Mouse (Mus musculus): ENCODE measurements around the gene Mtnr1a. TPM values are rescaled to one million over a fixed set of nuclear protein-coding genes. Genes with fewer than 3 reads are reported as not detected.

The Mtnr1a gene
- polyA plus RNA-seq, 1 experiment: not detected

DNA sequence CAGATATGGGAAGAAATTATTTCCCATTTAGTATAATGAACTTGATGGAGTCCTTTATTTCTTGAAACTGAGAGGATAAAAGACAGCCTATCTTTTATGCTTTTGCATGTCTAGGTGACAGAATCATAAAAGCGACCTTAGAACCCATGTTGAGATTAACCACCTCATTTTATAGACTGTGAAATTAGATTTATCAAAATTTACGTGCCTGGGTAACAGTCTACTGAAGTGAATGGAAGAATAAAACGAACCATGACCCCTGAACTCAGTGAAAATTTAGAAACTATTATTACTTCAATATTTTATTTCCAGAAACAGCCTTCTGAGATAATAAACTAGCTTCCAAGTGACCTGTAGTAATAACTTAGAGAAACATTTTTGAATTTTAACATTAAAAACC lies 24.7 kb downstream of the Mtnr1a start:
- no peak for TF ChIP-seq E2F4 (IDR thresholded peaks at IDR 0.05; ENCODE audit: insufficient read depth)
- TF ChIP-seq MYOD1 (IDR thresholded peaks at IDR 0.05; ENCODE audit: control insufficient read depth in 1 of 3, insufficient read length in 2 of 3, low read depth in 2 of 3): no peak
- no peak for TF ChIP-seq MYOG (IDR thresholded peaks at IDR 0.05; ENCODE audit: control insufficient read depth in 1 of 3, insufficient read depth in 1 of 3, insufficient read length in 2 of 3, low read depth in 2 of 3)
- no peak for TF ChIP-seq MAX (IDR thresholded peaks at IDR 0.05; ENCODE audit: low read depth)
- TF ChIP-seq POLR2AphosphoS2 (IDR thresholded peaks at IDR 0.05; ENCODE audit: insufficient read length, low read depth): no peak
- TF ChIP-seq USF1 (IDR thresholded peaks at IDR 0.05; ENCODE audit: low read depth): no peak
- no peak for TF ChIP-seq CEBPB (IDR thresholded peaks at IDR 0.05; ENCODE audit: insufficient read depth, poor library complexity, severe bottlenecking)
- no peak for TF ChIP-seq TCF12 (IDR thresholded peaks at IDR 0.05; ENCODE audit: insufficient read depth, poor library complexity, severe bottlenecking)
- TF ChIP-seq SRF (IDR thresholded peaks at IDR 0.05; ENCODE audit: control insufficient read depth, insufficient read length, low read depth): no peak
- no peak for TF ChIP-seq POLR2A (IDR thresholded peaks at IDR 0.05; ENCODE audit: insufficient read length, low read depth)
- Histone ChIP-seq H3K4me2 (ENCODE audit: low read depth) (no peak overlapping the region), H3K4me3 (no peak overlapping the region), H3K27me3 (ENCODE audit: control insufficient read depth, insufficient read depth, insufficient read length) (no peaks in the 10 kb centered on the region), H3K36me3 (ENCODE audit: control insufficient read depth, insufficient read depth) (no peaks in the 10 kb centered on the region), H3ac (ENCODE audit: control insufficient read depth, insufficient read length) (no peak overlapping the region), H3K79me2 (ENCODE audit: control insufficient read depth, insufficient read depth) (no peaks in the 10 kb centered on the region)

GRCm38 (mm10) chr8:45109371-45110063 lies 40.6 kb downstream of the Mtnr1a start:
- Histone ChIP-seq H3K4me2 (ENCODE audit: low read depth) (peak overlapping the region; percentile 42), H3K79me2 (ENCODE audit: control insufficient read depth, insufficient read depth) (no peaks in the 10 kb centered on the region), H3K4me3 (no peak overlapping the region), H3ac (ENCODE audit: control insufficient read depth, insufficient read length) (no peak overlapping the region), H3K27me3 (ENCODE audit: control insufficient read depth, insufficient read depth, insufficient read length) (no peaks in the 10 kb centered on the region), H3K36me3 (ENCODE audit: control insufficient read depth, insufficient read depth) (no peaks in the 10 kb centered on the region)
- TF ChIP-seq MYOG (IDR thresholded peaks at IDR 0.05; ENCODE audit: control insufficient read depth in 1 of 3, insufficient read depth in 1 of 3, insufficient read length in 2 of 3, low read depth in 2 of 3): no peak
- TF ChIP-seq MYOD1 (IDR thresholded peaks at IDR 0.05; ENCODE audit: control insufficient read depth in 1 of 3, insufficient read length in 2 of 3, low read depth in 2 of 3): no peak

DNA sequence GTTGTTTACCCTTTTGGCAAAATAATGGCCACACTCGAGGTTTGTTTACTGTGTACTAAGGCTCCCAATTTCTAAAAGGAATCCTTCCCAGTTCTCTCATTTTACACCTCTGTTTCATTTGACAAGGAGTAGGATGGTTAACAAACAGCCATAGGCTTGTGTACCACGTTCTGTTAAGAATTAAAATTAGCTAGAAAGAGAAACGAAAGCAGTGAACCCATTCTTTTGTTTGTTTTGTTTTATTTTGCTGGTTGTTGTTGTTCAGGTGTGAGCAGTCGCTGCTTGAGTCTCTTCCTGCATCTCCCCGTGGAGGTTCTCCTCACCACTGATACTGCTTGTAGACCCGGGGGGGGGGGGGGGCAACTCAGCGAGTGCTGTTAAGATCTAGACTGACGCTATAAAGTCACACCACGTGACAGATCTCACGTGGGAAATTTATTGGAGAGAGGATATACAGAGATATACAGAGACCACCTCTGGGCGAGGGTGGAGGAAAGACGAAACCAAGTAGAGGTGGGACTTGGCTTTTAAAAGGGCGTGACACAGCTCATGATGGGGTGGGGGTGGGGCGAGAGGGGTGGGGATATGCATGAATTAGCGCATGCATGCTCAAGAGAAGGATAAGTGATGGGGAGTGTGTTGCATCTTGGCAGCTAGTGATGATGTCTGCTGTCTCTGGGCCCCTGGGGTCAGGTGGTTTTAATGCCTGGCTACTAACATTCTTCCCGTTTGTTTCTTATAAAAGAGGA lies 41.3 kb downstream of the Mtnr1a start:
- Histone ChIP-seq H3ac (ENCODE audit: control insufficient read depth, insufficient read length) (no peak overlapping the region), H3K4me2 (ENCODE audit: low read depth) (peak overlapping the region; percentile 42), H3K4me3 (no peak overlapping the region), H3K27me3 (ENCODE audit: control insufficient read depth, insufficient read depth, insufficient read length) (no peaks in the 10 kb centered on the region), H3K36me3 (ENCODE audit: control insufficient read depth, insufficient read depth) (no peaks in the 10 kb centered on the region), H3K79me2 (ENCODE audit: control insufficient read depth, insufficient read depth) (no peaks in the 10 kb centered on the region)
- no peak for TF ChIP-seq CEBPB (IDR thresholded peaks at IDR 0.05; ENCODE audit: insufficient read depth, poor library complexity, severe bottlenecking)
- TF ChIP-seq MAX (IDR thresholded peaks at IDR 0.05; ENCODE audit: low read depth): no peak
- TF ChIP-seq REST (IDR thresholded peaks at IDR 0.05; ENCODE audit: insufficient read depth, insufficient read length): no peak
- no peak for TF ChIP-seq TCF3 (IDR thresholded peaks at IDR 0.05; ENCODE audit: insufficient read length, low read depth)
- no peak for TF ChIP-seq MYOD1 (IDR thresholded peaks at IDR 0.05; ENCODE audit: control insufficient read depth in 1 of 3, insufficient read length in 2 of 3, low read depth in 2 of 3)
- TF ChIP-seq USF1 (IDR thresholded peaks at IDR 0.05; ENCODE audit: low read depth): no peak
- no peak for TF ChIP-seq SRF (IDR thresholded peaks at IDR 0.05; ENCODE audit: control insufficient read depth, insufficient read length, low read depth)
- TF ChIP-seq E2F4 (IDR thresholded peaks at IDR 0.05; ENCODE audit: insufficient read depth): no peak
- no peak for TF ChIP-seq POLR2A (IDR thresholded peaks at IDR 0.05; ENCODE audit: insufficient read length, low read depth)
- TF ChIP-seq TCF12 (IDR thresholded peaks at IDR 0.05; ENCODE audit: insufficient read depth, poor library complexity, severe bottlenecking): no peak
- TF ChIP-seq POLR2AphosphoS2 (IDR thresholded peaks at IDR 0.05; ENCODE audit: insufficient read length, low read depth): no peak
- TF ChIP-seq MYOG (IDR thresholded peaks at IDR 0.05; ENCODE audit: control insufficient read depth in 1 of 3, insufficient read depth in 1 of 3, insufficient read length in 2 of 3, low read depth in 2 of 3): no peak

DNA sequence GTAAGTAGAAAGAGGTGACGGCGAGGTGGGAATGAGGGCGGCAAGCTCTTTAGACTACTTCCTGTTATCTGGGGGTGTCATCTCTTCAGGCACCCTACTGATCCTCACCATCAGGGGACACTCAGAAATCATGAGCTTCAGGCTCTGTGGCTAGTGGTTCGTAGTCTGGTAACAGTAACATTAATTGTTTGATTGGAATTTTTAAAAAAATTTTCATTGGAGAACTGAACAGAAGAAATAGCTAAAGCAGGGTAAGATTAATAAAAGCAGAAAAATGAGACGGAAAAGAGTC lies 41.8 kb downstream of the Mtnr1a start:
- Histone ChIP-seq H3K4me3 (no peak overlapping the region), H3ac (ENCODE audit: control insufficient read depth, insufficient read length) (no peak overlapping the region), H3K79me2 (ENCODE audit: control insufficient read depth, insufficient read depth) (no peaks in the 10 kb centered on the region), H3K27me3 (ENCODE audit: control insufficient read depth, insufficient read depth, insufficient read length) (no peaks in the 10 kb centered on the region), H3K4me2 (ENCODE audit: low read depth) (no peak overlapping the region), H3K36me3 (ENCODE audit: control insufficient read depth, insufficient read depth) (no peaks in the 10 kb centered on the region)
- no peak for TF ChIP-seq E2F4 (IDR thresholded peaks at IDR 0.05; ENCODE audit: insufficient read depth)
- TF ChIP-seq MAX (IDR thresholded peaks at IDR 0.05; ENCODE audit: low read depth): no peak
- no peak for TF ChIP-seq USF1 (IDR thresholded peaks at IDR 0.05; ENCODE audit: low read depth)

GRCm38 (mm10) chr8:45111820-45112219 lies 42.9 kb downstream of the Mtnr1a start:
- TF ChIP-seq REST (IDR thresholded peaks at IDR 0.05; ENCODE audit: insufficient read depth, insufficient read length): no peak
- no peak for TF ChIP-seq TCF12 (IDR thresholded peaks at IDR 0.05; ENCODE audit: insufficient read depth, poor library complexity, severe bottlenecking)
- no peak for TF ChIP-seq MAX (IDR thresholded peaks at IDR 0.05; ENCODE audit: low read depth)
- TF ChIP-seq USF1 (IDR thresholded peaks at IDR 0.05; ENCODE audit: low read depth): no peak
- no peak for TF ChIP-seq E2F4 (IDR thresholded peaks at IDR 0.05; ENCODE audit: insufficient read depth)
- no peak for TF ChIP-seq MYOD1 (IDR thresholded peaks at IDR 0.05; ENCODE audit: control insufficient read depth in 1 of 3, insufficient read length in 2 of 3, low read depth in 2 of 3)
- no peak for TF ChIP-seq POLR2AphosphoS2 (IDR thresholded peaks at IDR 0.05; ENCODE audit: insufficient read length, low read depth)
- no peak for TF ChIP-seq SRF (IDR thresholded peaks at IDR 0.05; ENCODE audit: control insufficient read depth, insufficient read length, low read depth)
- TF ChIP-seq POLR2A (IDR thresholded peaks at IDR 0.05; ENCODE audit: insufficient read length, low read depth): no peak
- TF ChIP-seq MYOG (IDR thresholded peaks at IDR 0.05; ENCODE audit: control insufficient read depth in 1 of 3, insufficient read depth in 1 of 3, insufficient read length in 2 of 3, low read depth in 2 of 3): no peak
- TF ChIP-seq TCF3 (IDR thresholded peaks at IDR 0.05; ENCODE audit: insufficient read length, low read depth): no peak
- no peak for TF ChIP-seq CEBPB (IDR thresholded peaks at IDR 0.05; ENCODE audit: insufficient read depth, poor library complexity, severe bottlenecking)
- Histone ChIP-seq H3K4me3 (no peak overlapping the region), H3K4me2 (ENCODE audit: low read depth) (no peak overlapping the region), H3K79me2 (ENCODE audit: control insufficient read depth, insufficient read depth) (no peaks in the 10 kb centered on the region), H3K27me3 (ENCODE audit: control insufficient read depth, insufficient read depth, insufficient read length) (no peaks in the 10 kb centered on the region), H3ac (ENCODE audit: control insufficient read depth, insufficient read length) (no peak overlapping the region), H3K36me3 (ENCODE audit: control insufficient read depth, insufficient read depth) (no peaks in the 10 kb centered on the region)

All from myocyte (in vitro differentiated cells).